Mouse (Mus musculus): ENCODE results near the gene Usp7.

DNA sequence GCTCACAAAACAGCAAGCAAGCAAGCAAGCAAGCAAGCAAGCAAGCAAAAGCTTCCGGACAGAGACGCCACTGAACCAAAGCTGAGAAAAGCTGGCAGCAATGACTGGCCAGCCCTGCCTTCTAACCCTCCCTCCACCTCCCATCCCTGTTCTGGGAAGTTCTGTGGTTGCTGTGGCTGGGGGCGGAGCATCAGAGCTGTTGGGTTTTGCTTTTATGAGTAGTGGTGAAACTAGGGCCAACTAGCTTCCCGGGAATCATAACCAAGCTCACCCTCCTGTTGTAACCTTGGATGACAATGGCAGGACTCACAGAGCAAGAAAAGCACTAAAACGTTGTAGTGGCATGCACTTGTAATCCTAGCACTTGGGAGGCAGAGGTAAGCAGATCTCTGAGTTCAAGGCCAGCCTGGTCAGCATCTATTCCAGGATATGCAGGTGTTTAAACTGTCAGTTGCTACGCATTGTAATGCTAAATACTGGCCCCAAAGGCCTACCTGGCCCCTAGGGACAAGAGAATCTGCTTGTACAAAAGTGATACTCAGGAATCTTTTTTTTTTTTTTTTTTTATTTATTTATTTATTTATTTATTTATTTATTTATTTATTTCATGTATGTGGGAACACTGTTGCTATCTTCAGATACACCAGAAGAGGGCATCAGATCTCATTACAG lies 43.8 kb downstream of the Usp7 start:
- TF ChIP-seq EP300 (optimal IDR thresholded peaks at IDR 0.05) (no peak), CTCF (IDR thresholded peaks at IDR 0.05; ENCODE audit: low read depth) (no peak)
